Mouse (Mus musculus) frontal cortex, adult (tissue): ENCODE results near the gene Apln.
A peak's percentile ranks its signal among the peaks of the same experiment; 100 is the strongest.

Experiments used
- ATAC-seq: cut with Nextera tagmentation; 2 replicates; pipeline ENCODE4 v1.9.2; 2017; ENCODE audit warnings: mild to moderate bottlenecking, moderate library complexity, mixed read lengths; ENCODE audit not compliant: low TSS enrichment

Gene Apln

GRCm38 (mm10) chrX:48034144-48035113 lies at the start of gene Apln:
Apln (minus strand) TSS chrX:48034853.
- ATAC-seq = peak; percentile 44

GRCm38 (mm10) chrX:48082364-48082763 lies 47.7 kb upstream of the Apln start:
- ATAC-seq = no peak

- peak; percentile 88 for ATAC-seq
These were observed 42.3 kb upstream of the Apln start for GRCm38 (mm10) chrX:48076806-48077425.

- 0 out of 2 replicates have a peak, but pooled peaks have one; percentile 27 for ATAC-seq
These were observed 40.0 kb upstream of the Apln start for GRCm38 (mm10) chrX:48074691-48075090.

GRCm38 (mm10) chrX:48072401-48072800 lies 37.7 kb upstream of the Apln start:
- no peak for ATAC-seq

GRCm38 (mm10) chrX:48071961-48072360 lies 37.3 kb upstream of the Apln start:
- no peak for ATAC-seq

- ATAC-seq = no peak
These were observed 32.2 kb upstream of the Apln start for GRCm38 (mm10) chrX:48066891-48067290.

GRCm38 (mm10) chrX:48064166-48064853 lies 29.7 kb upstream of the Apln start:
- no peak for ATAC-seq

- peak; percentile 59 for ATAC-seq
These were observed 27.8 kb upstream of the Apln start for GRCm38 (mm10) chrX:48062481-48062880.

- peak; percentile 94 for ATAC-seq
These were observed 19.7 kb upstream of the Apln start for GRCm38 (mm10) chrX:48054186-48055015.

- ATAC-seq = 0 out of 2 replicates have a peak, but pooled peaks have one; percentile 38
These were observed 19.1 kb upstream of the Apln start for GRCm38 (mm10) chrX:48053743-48054142.

- no peak for ATAC-seq
These were observed 11.7 kb upstream of the Apln start for GRCm38 (mm10) chrX:48046315-48046714.

- no peak for ATAC-seq
These were observed 9.6 kb upstream of the Apln start for GRCm38 (mm10) chrX:48044261-48044660.

- no peak for ATAC-seq
These were observed 8.1 kb upstream of the Apln start for GRCm38 (mm10) chrX:48042748-48043147.

GRCm38 (mm10) chrX:48040379-48040778 lies 5.7 kb upstream of the Apln start:
- no peak for ATAC-seq

- ATAC-seq = no peak
These were observed 898 bp downstream of the Apln start for GRCm38 (mm10) chrX:48033766-48034143.

- peak; percentile 38 for ATAC-seq
These were observed 1.6 kb downstream of the Apln start for GRCm38 (mm10) chrX:48033024-48033423.

GRCm38 (mm10) chrX:48031866-48032265 lies 2.8 kb downstream of the Apln start:
- ATAC-seq = no peak

GRCm38 (mm10) chrX:48030593-48030992 lies 4.1 kb downstream of the Apln start:
- ATAC-seq = no peak

GRCm38 (mm10) chrX:48022811-48023210 lies 11.8 kb downstream of the Apln start:
- ATAC-seq = no peak

GRCm38 (mm10) chrX:48019940-48020339 lies 14.7 kb downstream of the Apln start:
- ATAC-seq = peak; percentile 77
